Mouse (Mus musculus): ENCODE measurements around the gene Nme3.

- TF ChIP-seq GATA1 (IDR thresholded peaks at IDR 0.05; ENCODE audit: borderline replicate concordance, low read length) (no peak), FLI1 (IDR thresholded peaks at IDR 0.05; ENCODE audit: low read length) (no peak)
Observed at GRCm38 (mm10) chr17:24865776-24866175, 30.5 kb upstream of the Nme3 start, which contains the start of gene Igfals.
